Mouse (Mus musculus) liver, embryonic 14.5 days (tissue): ENCODE measurements around the gene Wipf2. TPM values are rescaled to one million over a fixed set of nuclear protein-coding genes. Genes with fewer than 3 reads are reported as not detected.

ENCODE experiments used
- ATAC-seq: fragments of 200-750 bp; cut with Nextera tagmentation; 2 replicates; pipeline ENCODE4 v1.8.0; 2017; ENCODE audit warnings: moderate number of reproducible peaks, mild to moderate bottlenecking, moderate library complexity; ENCODE audit not compliant: insufficient read depth
- DNase-seq, 3 experiments: peaks; one replicate each; pipeline ENCODE4 v3.0.0-alpha.2; 2012 to 2013; ENCODE audit warnings: low read depth in 3 of 3, low spot score in 3 of 3
- H3K27ac ChIP-seq: fragments of 300-500 bp; sonication (generic); 2 replicates; pipeline ENCODE4 v1.5.1; 2014; ENCODE audit warnings: moderate library complexity, mild to moderate bottlenecking, control low read depth, inconsistent platforms
- H3K27me3 ChIP-seq: fragments of 300-500 bp; sonication (generic); 2 replicates; pipeline ENCODE4 v1.6.1; 2014; ENCODE audit warnings: mild to moderate bottlenecking, low read length, moderate library complexity; ENCODE audit not compliant: control insufficient read depth, insufficient read depth
- H3K36me3 ChIP-seq: fragments of 300-500 bp; sonication (generic); replicated peaks from 2 replicates; pipeline ENCODE4 v1.6.1; 2014; ENCODE audit warnings: low read depth; ENCODE audit not compliant: control insufficient read depth, insufficient read depth
- H3K4me1 ChIP-seq, 2 experiments: fragments of 200-500 bp in 1 of 2; fragments of 300-500 bp in 1 of 2; sonication (generic) in 1 of 2; replicated peaks; 2 replicates each; pipeline ENCODE4 v1.6.1; 2012 to 2014; ENCODE audit warnings: antibody characterized with exemption in 1 of 2, inconsistent platforms in 1 of 2, low read length in 1 of 2; ENCODE audit not compliant: control insufficient read depth in 2 of 2, insufficient read depth in 2 of 2
- H3K4me2 ChIP-seq: fragments of 300-500 bp; sonication (generic); 2 replicates; pipeline ENCODE4 v1.6.1; 2014; ENCODE audit warnings: low read depth, mild to moderate bottlenecking, control low read depth, moderate library complexity
- H3K4me3 ChIP-seq, 2 experiments: fragments of 200-500 bp in 1 of 2; fragments of 300-500 bp in 1 of 2; sonication (generic) in 1 of 2; 2 replicates each; pipeline ENCODE4 v1.5.1; 2012 to 2014; ENCODE audit warnings: low read depth in 2 of 2, low read length in 2 of 2, mild to moderate bottlenecking in 2 of 2, control low read depth in 1 of 2, inconsistent platforms in 1 of 2, moderate library complexity in 1 of 2; ENCODE audit not compliant: insufficient read depth in 1 of 2
- H3K9ac ChIP-seq: fragments of 300-500 bp; sonication (generic); replicated peaks from 2 replicates; pipeline ENCODE4 v1.6.1; 2014; ENCODE audit warnings: mild to moderate bottlenecking, control low read depth, moderate library complexity
- H3K9me3 ChIP-seq: fragments of 300-500 bp; sonication (generic); 2 replicates; pipeline ENCODE4 v1.6.1; 2016; ENCODE audit warnings: low read length, mixed read lengths; ENCODE audit not compliant: control insufficient read depth
- CTCF ChIP-seq: IDR thresholded peaks from 2 replicates; pipeline ENCODE4 v1.5.1; 2016; ENCODE audit warnings: antibody characterized with exemption, low read depth, control low read depth
- EP300 ChIP-seq: IDR thresholded peaks from 2 replicates; pipeline ENCODE4 v1.6.1; 2016; ENCODE audit warnings: antibody characterized with exemption, low read depth
- WGBS: fragments of 180-500 bp; shearing (Covaris S2); extraction: QIAGEN DNeasy Blood & Tissue Kit; methylation state at CpG from one replicate; pipeline ENCODE4 v1.1.7; 2014; ENCODE audit not compliant: insufficient replicate concordance; 5-methylcytosine and 5-hydroxymethylcytosine counted together
- polyA plus RNA-seq, 2 experiments: library from polyadenylated mRNA; depleted of rRNA in 1 of 2; stranded (reverse) in 1 of 2; unstranded in 1 of 2; fragments of >200 nt; fragmentation: Nextera tagmentation in 1 of 2; extraction: Ambion mirVana in 1 of 2; gene quantifications; 2 replicates each; pipeline versions ENCODE4 v1.2.1 to v1.2.3; 2012 to 2014

Wipf2 gene
- polyA plus RNA-seq, 2 experiments: 1.1 to 2.1 TPM

GRCm38 (mm10) chr11:98940776-98941175, 77.3 kb downstream of the Wipf2 start:
- H3K4me1 ChIP-seq: peaks cover 5 to 46% of the 10 kb centered on the region in 2 experiments; a peak in 3 of 4 replicates
- 51% methylated on average over 3 of the region's 3 CpGs for WGBS
- H3K4me3 ChIP-seq: no peak overlapping the region
- ATAC-seq: no peak
- no peak overlapping the region for H3K27ac ChIP-seq
- peak overlapping the region; percentile 73 for H3K4me2 ChIP-seq
- no peaks in the 10 kb centered on the region for H3K9me3 ChIP-seq
- no peak overlapping the region for H3K9ac ChIP-seq
- H3K27me3 ChIP-seq: peaks cover 31% of the 10 kb centered on the region
- TF ChIP-seq CTCF: no peak
- TF ChIP-seq EP300: no peak
- no peaks in the 10 kb centered on the region for H3K36me3 ChIP-seq
- no peak for DNase-seq

GRCm38 (mm10) chr11:98941341-98941825, 77.9 kb downstream of the Wipf2 start:
- H3K36me3 ChIP-seq: no peaks in the 10 kb centered on the region
- H3K9ac ChIP-seq: peak overlapping the region; percentile 50; the same call in 1 of the 2 replicates
- TF ChIP-seq CTCF (no peak), EP300 (no peak)
- peaks cover 25% of the 10 kb centered on the region for H3K27me3 ChIP-seq
- peaks cover 5 to 47% of the 10 kb centered on the region in 2 experiments; a peak in 3 of 4 replicates for H3K4me1 ChIP-seq
- H3K4me2 ChIP-seq: peak overlapping the region; percentile 73
- no peak for DNase-seq
- no peaks in the 10 kb centered on the region for H3K9me3 ChIP-seq
- no peak overlapping the region; the same call in none of the 2 replicates for H3K27ac ChIP-seq
- peak overlapping the region; percentile 42 to 73 for H3K4me3 ChIP-seq
- no peak for ATAC-seq
- 6% methylated on average over 12 of the region's 12 CpGs for WGBS

DNA sequence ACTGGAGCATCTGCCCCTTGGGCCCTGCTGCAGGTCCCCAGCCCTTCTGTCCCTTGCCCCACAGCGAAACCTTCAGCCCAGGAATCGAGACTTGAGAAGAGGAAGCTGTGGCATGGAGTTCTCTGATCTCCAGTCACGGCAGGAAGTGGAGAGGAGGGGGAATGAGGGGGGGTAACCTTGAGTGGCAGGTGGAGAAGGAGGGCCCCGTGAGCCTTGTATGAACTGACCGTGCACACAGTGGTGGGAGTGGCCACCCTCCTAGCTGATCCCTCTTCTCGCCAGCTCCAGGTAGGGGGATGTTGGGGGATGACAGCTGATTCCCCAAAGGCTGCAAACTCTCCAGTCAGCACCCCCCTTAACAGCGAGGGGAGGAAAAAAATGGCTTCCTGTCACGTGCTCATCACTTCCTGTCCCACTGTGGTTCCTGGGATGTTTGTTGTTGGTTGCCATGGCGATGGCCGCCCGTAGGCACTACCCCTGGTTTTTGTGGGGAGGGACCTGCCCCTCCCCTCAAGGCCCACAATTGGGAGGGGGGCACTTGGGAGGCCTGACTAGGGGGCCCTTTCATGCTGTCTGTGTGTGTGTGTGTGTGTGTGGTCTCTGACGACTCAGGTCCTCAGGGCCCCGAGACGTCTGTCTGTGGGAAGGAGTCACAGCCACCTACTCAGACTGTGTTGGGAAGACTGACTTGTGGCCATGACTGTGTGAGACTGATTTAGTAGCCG, 78.5 kb downstream of the Wipf2 start:
- TF ChIP-seq CTCF (no peak), EP300 (no peak)
- peak overlapping the region; percentile 73 for H3K4me2 ChIP-seq
- no peaks in the 10 kb centered on the region for H3K9me3 ChIP-seq
- H3K27ac ChIP-seq: peak overlapping the region; percentile 43
- peak overlapping the region; percentile 42 to 73 for H3K4me3 ChIP-seq
- H3K36me3 ChIP-seq: no peaks in the 10 kb centered on the region
- peak; percentile 46 for ATAC-seq
- peak overlapping the region; percentile 50; the same call in 1 of the 2 replicates for H3K9ac ChIP-seq
- DNase-seq: peak; percentile 62 to 73 (median 64)
- WGBS: 5% methylated on average over 15 of the region's 15 CpGs
- H3K4me1 ChIP-seq: peaks cover 3 to 47% of the 10 kb centered on the region in 2 experiments; a peak in 2 of 4 replicates
- H3K27me3 ChIP-seq: peaks cover 19% of the 10 kb centered on the region

GRCm38 (mm10) chr11:98942555-98942922, 79.1 kb downstream of the Wipf2 start:
- Histone ChIP-seq H3K9ac (no peak overlapping the region), H3K27me3 (peaks cover 16% of the 10 kb centered on the region), H3K36me3 (no peaks in the 10 kb centered on the region), H3K4me1 (peaks cover 3 to 50% of the 10 kb centered on the region in 2 experiments; a peak in 3 of 4 replicates), H3K4me3 (peak overlapping the region in 1 of 2 experiments; percentile 73; a peak in 1 of 4 replicates), H3K27ac (peak overlapping the region; percentile 43; the same call in 1 of the 2 replicates), H3K4me2 (peak overlapping the region; percentile 73), H3K9me3 (no peaks in the 10 kb centered on the region)
- WGBS: 28% methylated on average over 3 of the region's 3 CpGs
- ATAC-seq: no peak
- TF ChIP-seq EP300 (no peak), CTCF (no peak)
- DNase-seq: no peak
